Mouse (Mus musculus): ENCODE data around the gene Hoxa7.

DNA sequence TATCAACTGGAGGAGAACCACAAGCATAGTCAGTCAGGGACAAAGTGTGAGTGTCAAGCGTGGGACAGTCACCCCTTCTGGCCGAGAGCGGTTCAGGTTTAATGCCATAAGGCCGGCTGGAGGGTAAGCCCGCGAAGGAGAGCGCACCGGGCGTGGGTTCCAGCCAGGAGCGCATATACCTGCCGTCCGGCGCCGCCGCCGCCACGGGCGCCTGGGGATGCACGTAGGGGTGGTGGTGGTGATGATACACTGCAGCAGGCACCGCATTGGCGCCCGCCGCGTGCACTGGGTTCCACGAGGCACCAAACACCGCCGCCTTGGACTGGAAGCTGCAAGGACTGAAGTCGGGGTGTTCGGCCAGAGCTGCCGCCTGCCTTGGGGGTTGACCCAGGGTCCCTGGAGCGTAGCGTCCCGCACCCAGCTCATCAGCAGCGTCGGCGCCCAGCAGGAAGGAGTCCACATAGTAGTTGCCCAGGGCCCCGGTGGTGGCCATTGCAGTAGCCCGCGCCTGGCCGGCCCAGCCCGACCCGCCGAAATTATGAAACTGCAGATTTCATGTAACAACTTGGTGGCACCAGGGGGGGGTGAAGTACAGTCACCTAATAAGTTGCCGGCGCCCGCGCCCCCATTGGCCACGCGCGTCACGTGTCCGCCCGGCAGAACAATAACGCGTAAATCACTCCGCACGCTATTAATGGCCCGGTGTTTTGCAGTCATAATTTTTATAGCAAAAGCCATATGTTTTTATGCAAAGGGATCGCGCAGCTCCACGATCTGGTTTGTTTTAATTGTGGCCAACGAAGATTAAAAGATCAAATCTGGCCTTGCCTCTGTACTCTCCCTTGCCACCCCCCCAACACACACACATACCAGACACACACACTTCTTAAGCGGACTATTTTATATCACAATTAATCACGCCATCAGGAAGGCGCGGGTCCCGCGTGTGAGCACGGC, 4.2 kb upstream of the Hoxa7 start:
- TF ChIP-seq EP300 (IDR thresholded peaks at IDR 0.05; ENCODE audit: low read depth) (no peak), CTCF (IDR thresholded peaks at IDR 0.05; ENCODE audit: low read depth) (no peak)
